Mouse (Mus musculus) myocyte (in vitro differentiated cells): Measurements from ENCODE around the gene Adamts2.

ENCODE experiments used
- MAX ChIP-seq: IDR thresholded peaks from one replicate; pipeline ENCODE4 v1.6.1; 2011; ENCODE audit warnings: low read depth, mild to moderate bottlenecking, control low read depth
- POLR2A ChIP-seq: IDR thresholded peaks from one replicate; pipeline ENCODE4 v1.6.1; 2011; ENCODE audit warnings: low read depth, mild to moderate bottlenecking, control low read depth, moderate library complexity; ENCODE audit not compliant: insufficient read length
- TCF3 ChIP-seq: IDR thresholded peaks from one replicate; pipeline ENCODE4 v1.6.1; 2011; ENCODE audit warnings: low read depth, control low read depth; ENCODE audit not compliant: insufficient read length

DNA sequence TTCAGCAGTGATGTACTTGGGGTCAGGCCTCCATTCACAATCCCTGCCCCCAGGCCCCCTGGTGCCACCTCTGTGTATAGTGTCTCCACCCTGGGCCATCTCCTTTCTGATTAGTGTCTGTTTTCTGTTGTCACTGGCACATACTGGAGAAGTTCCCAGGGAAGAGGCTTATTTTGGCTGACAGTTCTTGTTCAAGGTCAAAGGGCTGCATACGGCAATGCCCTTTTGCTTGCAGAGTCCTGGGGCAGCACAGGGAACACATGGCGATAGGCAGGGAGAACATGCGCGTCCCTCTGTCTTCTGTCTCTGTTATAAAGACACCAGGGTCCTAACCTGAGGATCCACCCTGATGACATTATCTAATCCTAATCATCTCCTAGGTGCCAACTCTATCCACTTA is 87.8 kb downstream of the Adamts2 start:
- TF ChIP-seq POLR2A (no peak), TCF3 (no peak), MAX (no peak)
